Mouse (Mus musculus): ENCODE data around the gene Szt2. TPM values are rescaled to one million over a fixed set of nuclear protein-coding genes. Genes with fewer than 3 reads are reported as not detected.
A peak's percentile ranks its signal among the peaks of the same experiment; 100 is the strongest.

Szt2 gene
- polyA plus RNA-seq, 1 experiment from 2014 or later = 14.7 TPM

GRCm38 (mm10) chr4:118336658-118337057 lies 72.4 kb downstream of the Szt2 start:
- Histone ChIP-seq H3K4me3 (replicated peaks; ENCODE audit: low read depth, low read length) (no peak overlapping the region), H3K4me2 (ENCODE audit: low read length) (no peak overlapping the region), H3K9me3 (ENCODE audit: control insufficient read depth, low read length) (no peaks in the 10 kb centered on the region), H3K4me1 (ENCODE audit: control insufficient read depth, insufficient read depth, low read length) (no peaks in the 10 kb centered on the region), H3K9ac (replicated peaks; ENCODE audit: low read length) (no peak overlapping the region), H3K36me3 (ENCODE audit: control insufficient read depth, insufficient read depth, low read length) (no peaks in the 10 kb centered on the region), H3K27ac (replicated peaks; ENCODE audit: low read depth, low read length) (no peak overlapping the region), H3K27me3 (ENCODE audit: control insufficient read depth, insufficient read depth, low read length) (no peaks in the 10 kb centered on the region)
- ATAC-seq (ENCODE audit: low FRiP score, low TSS enrichment) = no peak
- WGBS = 15% methylated on average over 7 of the region's 7 CpGs
- DNase-seq = peak; percentile 82

- Histone ChIP-seq H3K36me3 (ENCODE audit: control insufficient read depth, insufficient read depth, low read length) (no peaks in the 10 kb centered on the region), H3K4me1 (ENCODE audit: control insufficient read depth, insufficient read depth, low read length) (no peaks in the 10 kb centered on the region), H3K9ac (replicated peaks; ENCODE audit: low read length) (no peak overlapping the region), H3K27ac (replicated peaks; ENCODE audit: low read depth, low read length) (no peak overlapping the region), H3K27me3 (ENCODE audit: control insufficient read depth, insufficient read depth, low read length) (no peaks in the 10 kb centered on the region), H3K4me3 (replicated peaks; ENCODE audit: low read depth, low read length) (no peak overlapping the region), H3K9me3 (ENCODE audit: control insufficient read depth, low read length) (no peaks in the 10 kb centered on the region), H3K4me2 (ENCODE audit: low read length) (no peak overlapping the region)
- DNase-seq (no peak), ATAC-seq (ENCODE audit: low FRiP score, low TSS enrichment) (no peak)
- WGBS = 71% methylated on average over 4 of the region's 4 CpGs
Observed at GRCm38 (mm10) chr4:118335991-118336390, 73.1 kb downstream of the Szt2 start.

GRCm38 (mm10) chr4:118331777-118332176 lies 77.3 kb downstream of the Szt2 start:
- no peak for DNase-seq
- no peak for ATAC-seq (ENCODE audit: low FRiP score, low TSS enrichment)
- no peaks in the 10 kb centered on the region for H3K4me1 ChIP-seq (ENCODE audit: control insufficient read depth, insufficient read depth, low read length)
- H3K36me3 ChIP-seq (ENCODE audit: control insufficient read depth, insufficient read depth, low read length) = no peaks in the 10 kb centered on the region
- H3K4me3 ChIP-seq (replicated peaks; ENCODE audit: low read depth, low read length) = no peak overlapping the region
- 70% methylated on average over 4 of the region's 4 CpGs for WGBS
- H3K27me3 ChIP-seq (ENCODE audit: control insufficient read depth, insufficient read depth, low read length) = no peaks in the 10 kb centered on the region
- no peak overlapping the region for H3K9ac ChIP-seq (replicated peaks; ENCODE audit: low read length)
- no peak overlapping the region for H3K27ac ChIP-seq (replicated peaks; ENCODE audit: low read depth, low read length)
- no peaks in the 10 kb centered on the region for H3K9me3 ChIP-seq (ENCODE audit: control insufficient read depth, low read length)
- no peak overlapping the region for H3K4me2 ChIP-seq (ENCODE audit: low read length)

GRCm38 (mm10) chr4:118326476-118326875 lies 82.6 kb downstream of the Szt2 start:
- Histone ChIP-seq H3K27ac (replicated peaks; ENCODE audit: low read depth, low read length) (no peak overlapping the region), H3K9ac (replicated peaks; ENCODE audit: low read length) (no peak overlapping the region), H3K4me1 (ENCODE audit: control insufficient read depth, insufficient read depth, low read length) (no peaks in the 10 kb centered on the region), H3K4me3 (replicated peaks; ENCODE audit: low read depth, low read length) (no peak overlapping the region), H3K36me3 (ENCODE audit: control insufficient read depth, insufficient read depth, low read length) (no peaks in the 10 kb centered on the region), H3K4me2 (ENCODE audit: low read length) (no peak overlapping the region), H3K27me3 (ENCODE audit: control insufficient read depth, insufficient read depth, low read length) (no peaks in the 10 kb centered on the region), H3K9me3 (ENCODE audit: control insufficient read depth, low read length) (no peaks in the 10 kb centered on the region)
- 79% methylated on average over 7 of the region's 7 CpGs for WGBS
- no peak for ATAC-seq (ENCODE audit: low FRiP score, low TSS enrichment)
- DNase-seq = no peak

- Histone ChIP-seq H3K9ac (replicated peaks; ENCODE audit: low read length) (no peak overlapping the region), H3K27ac (replicated peaks; ENCODE audit: low read depth, low read length) (no peak overlapping the region), H3K4me3 (replicated peaks; ENCODE audit: low read depth, low read length) (no peak overlapping the region), H3K4me2 (ENCODE audit: low read length) (no peak overlapping the region), H3K4me1 (ENCODE audit: control insufficient read depth, insufficient read depth, low read length) (peaks cover 3% of the 10 kb centered on the region; the same call in 1 of the 2 replicates), H3K9me3 (ENCODE audit: control insufficient read depth, low read length) (no peaks in the 10 kb centered on the region), H3K27me3 (ENCODE audit: control insufficient read depth, insufficient read depth, low read length) (no peaks in the 10 kb centered on the region), H3K36me3 (ENCODE audit: control insufficient read depth, insufficient read depth, low read length) (no peaks in the 10 kb centered on the region)
- WGBS = 77% methylated on average over 2 of the region's 2 CpGs
- DNase-seq (no peak), ATAC-seq (ENCODE audit: low FRiP score, low TSS enrichment) (no peak)
Observed at GRCm38 (mm10) chr4:118320636-118321035, 88.4 kb downstream of the Szt2 start.

- Histone ChIP-seq H3K36me3 (ENCODE audit: control insufficient read depth, insufficient read depth, low read length) (no peaks in the 10 kb centered on the region), H3K9ac (replicated peaks; ENCODE audit: low read length) (no peak overlapping the region), H3K4me2 (ENCODE audit: low read length) (peak overlapping the region; percentile 15; the same call in 1 of the 2 replicates), H3K9me3 (ENCODE audit: control insufficient read depth, low read length) (no peaks in the 10 kb centered on the region), H3K4me3 (replicated peaks; ENCODE audit: low read depth, low read length) (no peak overlapping the region), H3K27ac (replicated peaks; ENCODE audit: low read depth, low read length) (no peak overlapping the region), H3K4me1 (ENCODE audit: control insufficient read depth, insufficient read depth, low read length) (peaks cover 3% of the 10 kb centered on the region; the same call in 1 of the 2 replicates), H3K27me3 (ENCODE audit: control insufficient read depth, insufficient read depth, low read length) (no peaks in the 10 kb centered on the region)
- peak; percentile 25 for DNase-seq
- WGBS = 29% methylated on average over 8 of the region's 8 CpGs
- no peak for ATAC-seq (ENCODE audit: low FRiP score, low TSS enrichment)
Observed at GRCm38 (mm10) chr4:118319706-118320344, 89.2 kb downstream of the Szt2 start.

- Histone ChIP-seq H3K4me2 (ENCODE audit: low read length) (no peak overlapping the region), H3K4me3 (replicated peaks; ENCODE audit: low read depth, low read length) (no peak overlapping the region), H3K27me3 (ENCODE audit: control insufficient read depth, insufficient read depth, low read length) (no peaks in the 10 kb centered on the region), H3K9ac (replicated peaks; ENCODE audit: low read length) (no peak overlapping the region), H3K4me1 (ENCODE audit: control insufficient read depth, insufficient read depth, low read length) (peaks cover 3% of the 10 kb centered on the region; the same call in 1 of the 2 replicates), H3K27ac (replicated peaks; ENCODE audit: low read depth, low read length) (no peak overlapping the region), H3K36me3 (ENCODE audit: control insufficient read depth, insufficient read depth, low read length) (no peaks in the 10 kb centered on the region), H3K9me3 (ENCODE audit: control insufficient read depth, low read length) (no peaks in the 10 kb centered on the region)
- ATAC-seq (ENCODE audit: low FRiP score, low TSS enrichment) (no peak), DNase-seq (no peak)
- WGBS = 88% methylated on average over 4 of the region's 4 CpGs
Observed at GRCm38 (mm10) chr4:118316662-118317061, 92.4 kb downstream of the Szt2 start.

GRCm38 (mm10) chr4:118315286-118315685 lies 93.8 kb downstream of the Szt2 start:
- no peak overlapping the region for H3K9ac ChIP-seq (replicated peaks; ENCODE audit: low read length)
- H3K27me3 ChIP-seq (ENCODE audit: control insufficient read depth, insufficient read depth, low read length) = no peaks in the 10 kb centered on the region
- H3K9me3 ChIP-seq (ENCODE audit: control insufficient read depth, low read length) = no peaks in the 10 kb centered on the region
- H3K36me3 ChIP-seq (ENCODE audit: control insufficient read depth, insufficient read depth, low read length) = no peaks in the 10 kb centered on the region
- no peak for DNase-seq
- no peak overlapping the region for H3K27ac ChIP-seq (replicated peaks; ENCODE audit: low read depth, low read length)
- no peak for ATAC-seq (ENCODE audit: low FRiP score, low TSS enrichment)
- H3K4me3 ChIP-seq (replicated peaks; ENCODE audit: low read depth, low read length) = no peak overlapping the region
- H3K4me1 ChIP-seq (ENCODE audit: control insufficient read depth, insufficient read depth, low read length) = peaks cover 3% of the 10 kb centered on the region; the same call in 1 of the 2 replicates
- WGBS = 58% methylated on average over 8 of the region's 8 CpGs
- no peak overlapping the region for H3K4me2 ChIP-seq (ENCODE audit: low read length)

All from midbrain, embryonic 14.5 days (tissue).